Mouse (Mus musculus): ENCODE data around the gene Lactb. TPM values are rescaled to one million over a fixed set of nuclear protein-coding genes. Genes with fewer than 3 reads are reported as not detected.

The Lactb gene
- polyA plus RNA-seq, 1 experiment, result 6.6 TPM

GRCm38 (mm10) chr9:66961478-66961877, 13.8 kb downstream of the Lactb start:
- no peak for TF ChIP-seq SRF (IDR thresholded peaks at IDR 0.05; ENCODE audit: control insufficient read depth, insufficient read length, low read depth)
- TF ChIP-seq MAX (IDR thresholded peaks at IDR 0.05; ENCODE audit: low read depth), result no peak
- TF ChIP-seq POLR2A (IDR thresholded peaks at IDR 0.05; ENCODE audit: insufficient read length, low read depth), result no peak
- TF ChIP-seq MYOD1 (IDR thresholded peaks at IDR 0.05; ENCODE audit: control insufficient read depth in 1 of 3, insufficient read length in 2 of 3, low read depth in 2 of 3), result no peak
- TF ChIP-seq TCF12 (IDR thresholded peaks at IDR 0.05; ENCODE audit: insufficient read depth, poor library complexity, severe bottlenecking), result no peak
- no peak for TF ChIP-seq TCF3 (IDR thresholded peaks at IDR 0.05; ENCODE audit: insufficient read length, low read depth)
- TF ChIP-seq USF1 (IDR thresholded peaks at IDR 0.05; ENCODE audit: low read depth), result no peak
- TF ChIP-seq MYOG (IDR thresholded peaks at IDR 0.05; ENCODE audit: control insufficient read depth in 1 of 3, insufficient read depth in 1 of 3, insufficient read length in 2 of 3, low read depth in 2 of 3), result no peak
- TF ChIP-seq CEBPB (IDR thresholded peaks at IDR 0.05; ENCODE audit: insufficient read depth, poor library complexity, severe bottlenecking), result no peak
- no peak for TF ChIP-seq REST (IDR thresholded peaks at IDR 0.05; ENCODE audit: insufficient read depth, insufficient read length)
- TF ChIP-seq E2F4 (IDR thresholded peaks at IDR 0.05; ENCODE audit: insufficient read depth), result no peak
- no peak for TF ChIP-seq POLR2AphosphoS2 (IDR thresholded peaks at IDR 0.05; ENCODE audit: insufficient read length, low read depth)
- H3K79me2 ChIP-seq (ENCODE audit: control insufficient read depth, insufficient read depth), result no peaks in the 10 kb centered on the region
- no peaks in the 10 kb centered on the region for H3K27me3 ChIP-seq (ENCODE audit: control insufficient read depth, insufficient read depth, insufficient read length)
- H3K36me3 ChIP-seq (ENCODE audit: control insufficient read depth, insufficient read depth), result no peaks in the 10 kb centered on the region
- H3K4me3 ChIP-seq, result no peak overlapping the region
- no peak overlapping the region for H3ac ChIP-seq (ENCODE audit: control insufficient read depth, insufficient read length)
- H3K4me2 ChIP-seq (ENCODE audit: low read depth), result no peak overlapping the region

- H3K36me3 ChIP-seq (ENCODE audit: control insufficient read depth, insufficient read depth), result no peaks in the 10 kb centered on the region
- no peak overlapping the region for H3ac ChIP-seq (ENCODE audit: control insufficient read depth, insufficient read length)
- no peaks in the 10 kb centered on the region for H3K27me3 ChIP-seq (ENCODE audit: control insufficient read depth, insufficient read depth, insufficient read length)
- no peak overlapping the region for H3K4me3 ChIP-seq
- no peak overlapping the region for H3K4me2 ChIP-seq (ENCODE audit: low read depth)
- H3K79me2 ChIP-seq (ENCODE audit: control insufficient read depth, insufficient read depth), result no peaks in the 10 kb centered on the region
- no peak for TF ChIP-seq CEBPB (IDR thresholded peaks at IDR 0.05; ENCODE audit: insufficient read depth, poor library complexity, severe bottlenecking)
- TF ChIP-seq TCF3 (IDR thresholded peaks at IDR 0.05; ENCODE audit: insufficient read length, low read depth), result no peak
- no peak for TF ChIP-seq POLR2A (IDR thresholded peaks at IDR 0.05; ENCODE audit: insufficient read length, low read depth)
- no peak for TF ChIP-seq REST (IDR thresholded peaks at IDR 0.05; ENCODE audit: insufficient read depth, insufficient read length)
- TF ChIP-seq MAX (IDR thresholded peaks at IDR 0.05; ENCODE audit: low read depth), result no peak
- TF ChIP-seq TCF12 (IDR thresholded peaks at IDR 0.05; ENCODE audit: insufficient read depth, poor library complexity, severe bottlenecking), result no peak
- no peak for TF ChIP-seq USF1 (IDR thresholded peaks at IDR 0.05; ENCODE audit: low read depth)
- no peak for TF ChIP-seq SRF (IDR thresholded peaks at IDR 0.05; ENCODE audit: control insufficient read depth, insufficient read length, low read depth)
- no peak for TF ChIP-seq MYOD1 (IDR thresholded peaks at IDR 0.05; ENCODE audit: control insufficient read depth in 1 of 3, insufficient read length in 2 of 3, low read depth in 2 of 3)
- TF ChIP-seq E2F4 (IDR thresholded peaks at IDR 0.05; ENCODE audit: insufficient read depth), result no peak
- no peak for TF ChIP-seq POLR2AphosphoS2 (IDR thresholded peaks at IDR 0.05; ENCODE audit: insufficient read length, low read depth)
- no peak for TF ChIP-seq MYOG (IDR thresholded peaks at IDR 0.05; ENCODE audit: control insufficient read depth in 1 of 3, insufficient read depth in 1 of 3, insufficient read length in 2 of 3, low read depth in 2 of 3)
Observed at GRCm38 (mm10) chr9:66957451-66957850, 17.8 kb downstream of the Lactb start.

DNA sequence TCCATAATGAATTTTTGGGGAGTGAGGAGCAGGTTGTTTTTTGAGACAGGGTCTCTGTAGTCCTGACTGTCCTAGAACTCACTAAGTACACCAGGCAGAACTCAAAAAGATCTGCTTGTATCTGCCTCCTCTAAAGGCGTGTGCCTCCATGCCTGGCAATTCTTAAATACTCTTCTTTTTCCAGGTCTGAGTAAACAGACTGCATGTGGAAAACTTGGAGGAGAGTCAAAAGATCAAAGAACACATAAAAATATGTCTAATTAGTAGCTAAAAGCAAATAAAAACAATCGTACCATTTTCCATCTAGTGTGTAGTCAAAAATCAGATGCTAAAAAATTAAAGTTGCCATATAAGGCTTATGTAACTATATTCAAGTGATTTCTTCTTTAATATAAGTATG, 22.4 kb downstream of the Lactb start:
- Histone ChIP-seq H3K4me2 (ENCODE audit: low read depth) (no peak overlapping the region), H3K27me3 (ENCODE audit: control insufficient read depth, insufficient read depth, insufficient read length) (no peaks in the 10 kb centered on the region), H3ac (ENCODE audit: control insufficient read depth, insufficient read length) (no peak overlapping the region), H3K36me3 (ENCODE audit: control insufficient read depth, insufficient read depth) (peaks cover 16% of the 10 kb centered on the region), H3K4me3 (no peak overlapping the region), H3K79me2 (ENCODE audit: control insufficient read depth, insufficient read depth) (no peaks in the 10 kb centered on the region)
- TF ChIP-seq MAX (IDR thresholded peaks at IDR 0.05; ENCODE audit: low read depth) (no peak), MYOD1 (IDR thresholded peaks at IDR 0.05; ENCODE audit: control insufficient read depth in 1 of 3, insufficient read length in 2 of 3, low read depth in 2 of 3) (no peak), REST (IDR thresholded peaks at IDR 0.05; ENCODE audit: insufficient read depth, insufficient read length) (no peak), SRF (IDR thresholded peaks at IDR 0.05; ENCODE audit: control insufficient read depth, insufficient read length, low read depth) (no peak), CEBPB (IDR thresholded peaks at IDR 0.05; ENCODE audit: insufficient read depth, poor library complexity, severe bottlenecking) (no peak), TCF12 (IDR thresholded peaks at IDR 0.05; ENCODE audit: insufficient read depth, poor library complexity, severe bottlenecking) (no peak), POLR2AphosphoS2 (IDR thresholded peaks at IDR 0.05; ENCODE audit: insufficient read length, low read depth) (no peak), MYOG (IDR thresholded peaks at IDR 0.05; ENCODE audit: control insufficient read depth in 1 of 3, insufficient read depth in 1 of 3, insufficient read length in 2 of 3, low read depth in 2 of 3) (no peak), POLR2A (IDR thresholded peaks at IDR 0.05; ENCODE audit: insufficient read length, low read depth) (no peak), TCF3 (IDR thresholded peaks at IDR 0.05; ENCODE audit: insufficient read length, low read depth) (no peak), USF1 (IDR thresholded peaks at IDR 0.05; ENCODE audit: low read depth) (no peak), E2F4 (IDR thresholded peaks at IDR 0.05; ENCODE audit: insufficient read depth) (no peak)

GRCm38 (mm10) chr9:66952321-66952720, 23.0 kb downstream of the Lactb start:
- H3K4me2 ChIP-seq (ENCODE audit: low read depth), result no peak overlapping the region
- peaks cover 16% of the 10 kb centered on the region for H3K36me3 ChIP-seq (ENCODE audit: control insufficient read depth, insufficient read depth)
- H3ac ChIP-seq (ENCODE audit: control insufficient read depth, insufficient read length), result no peak overlapping the region
- no peak overlapping the region for H3K4me3 ChIP-seq
- H3K79me2 ChIP-seq (ENCODE audit: control insufficient read depth, insufficient read depth), result peaks cover 5% of the 10 kb centered on the region
- no peaks in the 10 kb centered on the region for H3K27me3 ChIP-seq (ENCODE audit: control insufficient read depth, insufficient read depth, insufficient read length)
- TF ChIP-seq E2F4 (IDR thresholded peaks at IDR 0.05; ENCODE audit: insufficient read depth), result no peak
- no peak for TF ChIP-seq POLR2AphosphoS2 (IDR thresholded peaks at IDR 0.05; ENCODE audit: insufficient read length, low read depth)
- TF ChIP-seq TCF3 (IDR thresholded peaks at IDR 0.05; ENCODE audit: insufficient read length, low read depth), result no peak
- TF ChIP-seq SRF (IDR thresholded peaks at IDR 0.05; ENCODE audit: control insufficient read depth, insufficient read length, low read depth), result no peak
- TF ChIP-seq MYOD1 (IDR thresholded peaks at IDR 0.05; ENCODE audit: control insufficient read depth in 1 of 3, insufficient read length in 2 of 3, low read depth in 2 of 3), result no peak
- no peak for TF ChIP-seq CEBPB (IDR thresholded peaks at IDR 0.05; ENCODE audit: insufficient read depth, poor library complexity, severe bottlenecking)
- no peak for TF ChIP-seq TCF12 (IDR thresholded peaks at IDR 0.05; ENCODE audit: insufficient read depth, poor library complexity, severe bottlenecking)
- no peak for TF ChIP-seq MAX (IDR thresholded peaks at IDR 0.05; ENCODE audit: low read depth)
- TF ChIP-seq MYOG (IDR thresholded peaks at IDR 0.05; ENCODE audit: control insufficient read depth in 1 of 3, insufficient read depth in 1 of 3, insufficient read length in 2 of 3, low read depth in 2 of 3), result no peak

Data from myocyte (in vitro differentiated cells).